Mouse (Mus musculus) kidney, postnatal 0 days (tissue): ENCODE results near the gene Gm20532. TPM values are rescaled to one million over a fixed set of nuclear protein-coding genes. Genes with fewer than 3 reads are reported as not detected.

Experiments
- ATAC-seq: fragments of 200-750 bp; cut with Nextera tagmentation; replicated peaks from 2 replicates; pipeline ENCODE4 v1.8.0; 2017; ENCODE audit warnings: low read depth, moderate number of reproducible peaks, moderate TSS enrichment, moderate library complexity; ENCODE audit not compliant: low FRiP score
- DNase-seq: peaks from one replicate; pipeline ENCODE4 v3.0.0-alpha.2; 2016; ENCODE audit warnings: low spot score
- H3K27ac ChIP-seq: fragments of 300-500 bp; sonication (generic); 2 replicates; pipeline ENCODE4 v1.5.1; 2014; ENCODE audit warnings: mild to moderate bottlenecking
- H3K27me3 ChIP-seq: fragments of 300-500 bp; sonication (generic); 2 replicates; pipeline ENCODE4 v1.6.1; 2014; ENCODE audit warnings: low read length, mixed read lengths; ENCODE audit not compliant: insufficient read depth
- H3K36me3 ChIP-seq: fragments of 300-500 bp; sonication (generic); 2 replicates; pipeline ENCODE4 v1.6.1; 2014; ENCODE audit warnings: low read length, mixed read lengths; ENCODE audit not compliant: insufficient read depth
- H3K4me1 ChIP-seq: fragments of 300-500 bp; sonication (generic); replicated peaks from 2 replicates; pipeline ENCODE4 v1.6.1; 2014; ENCODE audit warnings: antibody characterized with exemption, low read length, mixed read lengths; ENCODE audit not compliant: insufficient read depth
- H3K4me2 ChIP-seq: fragments of 300-500 bp; sonication (generic); 2 replicates; pipeline ENCODE4 v1.6.1; 2014; ENCODE audit warnings: mild to moderate bottlenecking, low read length, moderate library complexity, mixed read lengths
- H3K4me3 ChIP-seq: fragments of 300-500 bp; sonication (generic); replicated peaks from 2 replicates; pipeline ENCODE4 v1.5.1; 2014; ENCODE audit warnings: low read depth, low read length
- H3K9ac ChIP-seq: fragments of 300-500 bp; sonication (generic); 2 replicates; pipeline ENCODE4 v1.6.1; 2014; ENCODE audit warnings: low read depth, low read length
- H3K9me3 ChIP-seq: fragments of 300-500 bp; sonication (generic); replicated peaks from 2 replicates; pipeline ENCODE4 v1.6.1; 2016; ENCODE audit warnings: low read length, inconsistent platforms, mixed read lengths
- CTCF ChIP-seq: IDR thresholded peaks from 2 replicates; pipeline ENCODE4 v1.5.1; 2016; ENCODE audit warnings: antibody characterized with exemption, low read depth, mild to moderate bottlenecking, moderate library complexity
- WGBS: fragments of 180-500 bp; shearing (Covaris S2); extraction: QIAGEN DNeasy Blood & Tissue Kit; methylation state at CpG from one replicate; pipeline ENCODE4 v1.1.7; 2014; 5-methylcytosine and 5-hydroxymethylcytosine counted together
- polyA plus RNA-seq: library from polyadenylated mRNA; unstranded; fragments of >200 nt; fragmentation: Nextera tagmentation; extraction: Ambion mirVana; gene quantifications from 2 replicates; pipeline ENCODE4 v1.2.1, GENCODE M21; 2015

Gene Gm20532
- polyA plus RNA-seq, 1 experiment from 2014 or later, result not detected

GRCm38 (mm10) chr2:26583640-26584039 is 2.8 kb upstream of the Gm20532 start:
- 0 out of 2 replicates have a peak overlapping the region, but pooled peaks have one; percentile 10 for H3K4me2 ChIP-seq
- peak overlapping the region; percentile 87 for H3K27ac ChIP-seq
- no peaks in the 10 kb centered on the region for H3K27me3 ChIP-seq
- H3K9ac ChIP-seq, result peak overlapping the region; percentile 62
- no peaks in the 10 kb centered on the region for H3K36me3 ChIP-seq
- TF ChIP-seq CTCF, result no peak
- DNase-seq (no peak), ATAC-seq (no peak)
- peak overlapping the region; percentile 31 for H3K4me3 ChIP-seq
- no peaks in the 10 kb centered on the region; the same call in 1 of the 2 replicates for H3K4me1 ChIP-seq
- no peaks in the 10 kb centered on the region for H3K9me3 ChIP-seq
- WGBS, result 47% methylated on average over 11 of the region's 11 CpGs

- Histone ChIP-seq H3K4me2 (peak overlapping the region; percentile 76), H3K9me3 (no peaks in the 10 kb centered on the region), H3K27me3 (no peaks in the 10 kb centered on the region), H3K4me3 (peak overlapping the region; percentile 53), H3K27ac (peak overlapping the region; percentile 87), H3K4me1 (no peaks in the 10 kb centered on the region; the same call in 1 of the 2 replicates), H3K36me3 (no peaks in the 10 kb centered on the region), H3K9ac (peak overlapping the region; percentile 71)
- TF ChIP-seq CTCF, result 0 out of 2 replicates have a peak, but pooled peaks have one; percentile 3
- DNase-seq, result no peak
- ATAC-seq, result no peak
- WGBS, result 50% methylated on average over 6 of the region's 6 CpGs
Observed at GRCm38 (mm10) chr2:26585713-26586112, 726 bp upstream of the Gm20532 start.

GRCm38 (mm10) chr2:26587044-26587405 is 586 bp downstream of the Gm20532 start:
- DNase-seq, result peak; percentile 56

GRCm38 (mm10) chr2:26588573-26588972 is 2.1 kb downstream of the Gm20532 start:
- TF ChIP-seq CTCF, result no peak
- Histone ChIP-seq H3K27ac (peak overlapping the region; percentile 87; the same call in 1 of the 2 replicates), H3K27me3 (no peaks in the 10 kb centered on the region), H3K4me2 (peak overlapping the region; percentile 76), H3K36me3 (peaks cover 15% of the 10 kb centered on the region), H3K9me3 (no peaks in the 10 kb centered on the region), H3K4me1 (no peaks in the 10 kb centered on the region; the same call in 1 of the 2 replicates), H3K4me3 (peak overlapping the region; percentile 53), H3K9ac (peak overlapping the region; percentile 71)
- ATAC-seq, result no peak; the same call in 1 of the 2 replicates
- peak; percentile 71 for DNase-seq
- WGBS, result 19% methylated on average over 4 of the region's 4 CpGs

More at GRCm38 (mm10) chr2:26587044-26587405, 586 bp downstream of the Gm20532 start:
- WGBS, result 4% methylated on average over 11 of the region's 11 CpGs
- peak; percentile 44 for ATAC-seq
- Histone ChIP-seq H3K9me3 (no peaks in the 10 kb centered on the region), H3K36me3 (peaks cover 1% of the 10 kb centered on the region; the same call in 1 of the 2 replicates), H3K27ac (peak overlapping the region; percentile 87; the same call in 1 of the 2 replicates), H3K4me3 (peak overlapping the region; percentile 53), H3K4me1 (no peaks in the 10 kb centered on the region; the same call in 1 of the 2 replicates), H3K27me3 (no peaks in the 10 kb centered on the region), H3K4me2 (peak overlapping the region; percentile 76), H3K9ac (peak overlapping the region; percentile 71)
- TF ChIP-seq CTCF, result peak; percentile 28; the same call in 1 of the 2 replicates

GRCm38 (mm10) chr2:26589284-26589683 is 2.8 kb downstream of the Gm20532 start:
- no peak for DNase-seq
- peak overlapping the region; percentile 76 for H3K4me2 ChIP-seq
- H3K27me3 ChIP-seq, result no peaks in the 10 kb centered on the region
- peaks cover 15% of the 10 kb centered on the region for H3K36me3 ChIP-seq
- H3K4me1 ChIP-seq, result no peaks in the 10 kb centered on the region; the same call in 1 of the 2 replicates
- WGBS, result 84% methylated on average over 10 of the region's 10 CpGs
- peak overlapping the region; percentile 70; the same call in 1 of the 2 replicates for H3K27ac ChIP-seq
- TF ChIP-seq CTCF, result no peak
- H3K9ac ChIP-seq, result peak overlapping the region; percentile 51
- H3K4me3 ChIP-seq, result peak overlapping the region; percentile 53
- no peak for ATAC-seq
- no peaks in the 10 kb centered on the region for H3K9me3 ChIP-seq

- H3K27ac ChIP-seq, result peak overlapping the region; percentile 70; the same call in 1 of the 2 replicates
- peak overlapping the region; percentile 53; the same call in 1 of the 2 replicates for H3K4me3 ChIP-seq
- no peaks in the 10 kb centered on the region; the same call in 1 of the 2 replicates for H3K4me1 ChIP-seq
- no peaks in the 10 kb centered on the region for H3K27me3 ChIP-seq
- peaks cover 18% of the 10 kb centered on the region for H3K36me3 ChIP-seq
- ATAC-seq (no peak), DNase-seq (no peak)
- WGBS, result 89% methylated on average over 7 of the region's 7 CpGs
- no peak for TF ChIP-seq CTCF
- peak overlapping the region; percentile 51; the same call in 1 of the 2 replicates for H3K9ac ChIP-seq
- H3K9me3 ChIP-seq, result no peaks in the 10 kb centered on the region
- H3K4me2 ChIP-seq, result peak overlapping the region; percentile 76
Observed at GRCm38 (mm10) chr2:26590282-26590681, 3.8 kb downstream of the Gm20532 start.
